Mouse (Mus musculus) stomach, postnatal 0 days (tissue): Measurements from ENCODE around the gene Sprr1a.
"Not testable (repeated sequence)": the region's sequence is repeated elsewhere in the genome, so short reads cannot be mapped to it uniquely, and the experiment has no call there.

Source experiments
- CTCF ChIP-seq: IDR thresholded peaks from 2 replicates; pipeline ENCODE4 v1.5.1; 2016; ENCODE audit warnings: antibody characterized with exemption, low read depth, mild to moderate bottlenecking, moderate library complexity
- EP300 ChIP-seq: optimal IDR thresholded peaks from 2 replicates; pipeline ENCODE3; 2016; ENCODE audit warnings: antibody characterized with exemption

- TF ChIP-seq CTCF, EP300: not testable (repeated sequence)
Measured at GRCm38 (mm10) chr3:92490262-92490661, 4.6 kb upstream of the Sprr1a start.
